Mouse (Mus musculus): ENCODE data around the gene Tnrc6c. TPM values are rescaled to one million over a fixed set of nuclear protein-coding genes. Genes with fewer than 3 reads are reported as not detected.

The Tnrc6c gene
- polyA plus RNA-seq, 1 experiment from 2014 or later: 28.1 TPM

- no peak for ATAC-seq
- Histone ChIP-seq H3K4me1 (ENCODE audit: control insufficient read depth, insufficient read depth, low read length) (no peaks in the 10 kb centered on the region), H3K9me3 (replicated peaks; ENCODE audit: control insufficient read depth, low read length, poor library complexity, severe bottlenecking) (no peaks in the 10 kb centered on the region), H3K27ac (ENCODE audit: low read length) (no peak overlapping the region), H3K27me3 (ENCODE audit: control insufficient read depth, insufficient read depth, low read depth, low read length) (no peaks in the 10 kb centered on the region), H3K9ac (ENCODE audit: low read depth, low read length) (no peak overlapping the region), H3K4me3 (ENCODE audit: low read depth, low read length) (no peak overlapping the region), H3K4me2 (ENCODE audit: low read length) (no peak overlapping the region), H3K36me3 (ENCODE audit: control insufficient read depth, insufficient read depth, low read length) (peaks cover 23% of the 10 kb centered on the region)
- WGBS: 88% methylated on average over 6 of the region's 6 CpGs
Measured at GRCm38 (mm10) chr11:117724604-117725301, 70.7 kb downstream of the Tnrc6c start.

GRCm38 (mm10) chr11:117727031-117727430 is 72.9 kb downstream of the Tnrc6c start:
- Histone ChIP-seq H3K4me3 (ENCODE audit: low read depth, low read length) (no peak overlapping the region), H3K4me1 (ENCODE audit: control insufficient read depth, insufficient read depth, low read length) (no peaks in the 10 kb centered on the region), H3K9ac (ENCODE audit: low read depth, low read length) (no peak overlapping the region), H3K4me2 (ENCODE audit: low read length) (no peak overlapping the region), H3K27me3 (ENCODE audit: control insufficient read depth, insufficient read depth, low read depth, low read length) (no peaks in the 10 kb centered on the region), H3K9me3 (replicated peaks; ENCODE audit: control insufficient read depth, low read length, poor library complexity, severe bottlenecking) (no peaks in the 10 kb centered on the region), H3K27ac (ENCODE audit: low read length) (no peak overlapping the region), H3K36me3 (ENCODE audit: control insufficient read depth, insufficient read depth, low read length) (peaks cover 7% of the 10 kb centered on the region; the same call in 1 of the 2 replicates)
- no peak for ATAC-seq
- WGBS: 98% methylated on average over 4 of the region's 4 CpGs

- peaks cover 4% of the 10 kb centered on the region for H3K36me3 ChIP-seq (ENCODE audit: control insufficient read depth, insufficient read depth, low read length)
- WGBS: 87% methylated on average over 5 of the region's 5 CpGs
- H3K4me2 ChIP-seq (ENCODE audit: low read length): no peak overlapping the region
- no peak for ATAC-seq
- no peak overlapping the region for H3K9ac ChIP-seq (ENCODE audit: low read depth, low read length)
- H3K9me3 ChIP-seq (replicated peaks; ENCODE audit: control insufficient read depth, low read length, poor library complexity, severe bottlenecking): no peaks in the 10 kb centered on the region
- no peaks in the 10 kb centered on the region for H3K27me3 ChIP-seq (ENCODE audit: control insufficient read depth, insufficient read depth, low read depth, low read length)
- no peak overlapping the region for H3K4me3 ChIP-seq (ENCODE audit: low read depth, low read length)
- no peak overlapping the region for H3K27ac ChIP-seq (ENCODE audit: low read length)
- no peaks in the 10 kb centered on the region for H3K4me1 ChIP-seq (ENCODE audit: control insufficient read depth, insufficient read depth, low read length)
Measured at GRCm38 (mm10) chr11:117728245-117728644, 74.2 kb downstream of the Tnrc6c start.

DNA sequence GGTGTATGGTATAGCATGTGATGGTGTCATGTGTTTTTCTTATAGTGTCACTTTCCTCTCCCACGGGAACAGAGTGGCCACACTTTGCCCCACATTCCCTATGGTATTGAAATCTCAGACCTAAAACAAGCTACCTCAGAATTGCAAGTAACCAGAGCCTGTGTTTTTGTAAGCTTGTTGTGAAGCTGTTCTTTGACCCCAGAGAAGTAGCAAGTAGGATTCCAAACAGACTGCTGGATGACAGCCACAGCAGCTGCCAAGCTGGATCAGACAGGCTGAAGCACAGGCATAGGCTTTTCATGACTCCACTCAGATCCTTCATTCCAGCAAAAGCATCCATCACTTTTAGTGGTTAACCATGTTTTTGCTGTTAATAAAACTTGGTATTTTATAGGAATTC is 74.8 kb downstream of the Tnrc6c start:
- Histone ChIP-seq H3K4me1 (ENCODE audit: control insufficient read depth, insufficient read depth, low read length) (no peaks in the 10 kb centered on the region), H3K9me3 (replicated peaks; ENCODE audit: control insufficient read depth, low read length, poor library complexity, severe bottlenecking) (no peaks in the 10 kb centered on the region), H3K27ac (ENCODE audit: low read length) (no peak overlapping the region), H3K27me3 (ENCODE audit: control insufficient read depth, insufficient read depth, low read depth, low read length) (no peaks in the 10 kb centered on the region), H3K4me2 (ENCODE audit: low read length) (no peak overlapping the region), H3K9ac (ENCODE audit: low read depth, low read length) (no peak overlapping the region), H3K36me3 (ENCODE audit: control insufficient read depth, insufficient read depth, low read length) (peaks cover 6% of the 10 kb centered on the region; the same call in 1 of the 2 replicates), H3K4me3 (ENCODE audit: low read depth, low read length) (no peak overlapping the region)
- 75% methylated on average over 1 of the region's 1 CpGs for WGBS
- ATAC-seq: no peak

GRCm38 (mm10) chr11:117729341-117729740 is 75.3 kb downstream of the Tnrc6c start:
- Histone ChIP-seq H3K4me2 (ENCODE audit: low read length) (no peak overlapping the region), H3K9ac (ENCODE audit: low read depth, low read length) (no peak overlapping the region), H3K27me3 (ENCODE audit: control insufficient read depth, insufficient read depth, low read depth, low read length) (no peaks in the 10 kb centered on the region), H3K4me3 (ENCODE audit: low read depth, low read length) (no peak overlapping the region), H3K4me1 (ENCODE audit: control insufficient read depth, insufficient read depth, low read length) (no peaks in the 10 kb centered on the region), H3K27ac (ENCODE audit: low read length) (no peak overlapping the region), H3K36me3 (ENCODE audit: control insufficient read depth, insufficient read depth, low read length) (peaks cover 6% of the 10 kb centered on the region; the same call in 1 of the 2 replicates), H3K9me3 (replicated peaks; ENCODE audit: control insufficient read depth, low read length, poor library complexity, severe bottlenecking) (no peaks in the 10 kb centered on the region)
- ATAC-seq: no peak
- 88% methylated on average over 3 of the region's 3 CpGs for WGBS

DNA sequence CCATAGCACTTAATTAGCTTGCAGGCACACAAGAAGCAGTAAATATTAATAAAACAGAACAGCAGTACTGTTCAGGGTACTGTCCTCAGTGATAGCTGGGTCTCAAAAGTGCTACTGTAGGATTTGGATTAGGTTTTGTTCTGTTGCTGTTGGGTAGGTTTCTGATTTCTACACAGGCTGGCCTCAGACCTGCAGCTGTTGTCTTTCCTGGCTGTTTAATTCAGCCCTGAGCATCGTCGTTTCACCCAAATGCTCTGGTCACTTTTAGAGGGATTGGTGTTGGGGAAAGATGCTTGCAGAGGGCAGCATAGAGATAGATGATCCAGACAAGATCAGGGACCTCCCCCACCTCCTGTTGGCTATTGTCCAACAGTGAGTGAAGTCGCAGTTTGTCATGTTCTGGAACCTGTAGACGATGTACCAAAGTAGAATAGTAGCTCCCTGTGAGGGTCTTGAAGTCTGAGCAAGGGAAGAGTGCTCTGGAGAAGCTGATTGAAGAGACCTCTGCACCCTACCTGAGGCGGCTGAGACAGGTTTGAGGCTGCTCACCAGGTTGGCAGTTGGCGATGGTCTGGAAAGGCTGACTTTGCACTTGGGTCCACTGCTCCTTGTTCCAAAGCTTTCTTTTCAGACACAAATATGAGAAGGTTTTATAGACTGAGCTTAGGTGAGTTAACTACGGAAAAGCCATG is 75.9 kb downstream of the Tnrc6c start:
- Histone ChIP-seq H3K4me3 (ENCODE audit: low read depth, low read length) (no peak overlapping the region), H3K27me3 (ENCODE audit: control insufficient read depth, insufficient read depth, low read depth, low read length) (no peaks in the 10 kb centered on the region), H3K4me1 (ENCODE audit: control insufficient read depth, insufficient read depth, low read length) (no peaks in the 10 kb centered on the region), H3K9me3 (replicated peaks; ENCODE audit: control insufficient read depth, low read length, poor library complexity, severe bottlenecking) (no peaks in the 10 kb centered on the region), H3K36me3 (ENCODE audit: control insufficient read depth, insufficient read depth, low read length) (peaks cover 6% of the 10 kb centered on the region; the same call in 1 of the 2 replicates), H3K9ac (ENCODE audit: low read depth, low read length) (no peak overlapping the region), H3K4me2 (ENCODE audit: low read length) (no peak overlapping the region), H3K27ac (ENCODE audit: low read length) (no peak overlapping the region)
- WGBS: 85% methylated on average over 7 of the region's 7 CpGs
- no peak for ATAC-seq

- H3K9ac ChIP-seq (ENCODE audit: low read depth, low read length): no peak overlapping the region
- no peak overlapping the region for H3K4me2 ChIP-seq (ENCODE audit: low read length)
- H3K36me3 ChIP-seq (ENCODE audit: control insufficient read depth, insufficient read depth, low read length): peaks cover 6% of the 10 kb centered on the region; the same call in 1 of the 2 replicates
- H3K27me3 ChIP-seq (ENCODE audit: control insufficient read depth, insufficient read depth, low read depth, low read length): no peaks in the 10 kb centered on the region
- H3K27ac ChIP-seq (ENCODE audit: low read length): 0 out of 2 replicates have a peak overlapping the region, but pooled peaks have one; percentile 8
- no peak overlapping the region for H3K4me3 ChIP-seq (ENCODE audit: low read depth, low read length)
- ATAC-seq: no peak
- WGBS: 73% methylated on average over 4 of the region's 4 CpGs
- H3K4me1 ChIP-seq (ENCODE audit: control insufficient read depth, insufficient read depth, low read length): no peaks in the 10 kb centered on the region
- no peaks in the 10 kb centered on the region for H3K9me3 ChIP-seq (replicated peaks; ENCODE audit: control insufficient read depth, low read length, poor library complexity, severe bottlenecking)
Measured at GRCm38 (mm10) chr11:117730490-117730838, 76.4 kb downstream of the Tnrc6c start.

- ATAC-seq: no peak
Measured at GRCm38 (mm10) chr11:117731470-117731869, 77.4 kb downstream of the Tnrc6c start.

DNA sequence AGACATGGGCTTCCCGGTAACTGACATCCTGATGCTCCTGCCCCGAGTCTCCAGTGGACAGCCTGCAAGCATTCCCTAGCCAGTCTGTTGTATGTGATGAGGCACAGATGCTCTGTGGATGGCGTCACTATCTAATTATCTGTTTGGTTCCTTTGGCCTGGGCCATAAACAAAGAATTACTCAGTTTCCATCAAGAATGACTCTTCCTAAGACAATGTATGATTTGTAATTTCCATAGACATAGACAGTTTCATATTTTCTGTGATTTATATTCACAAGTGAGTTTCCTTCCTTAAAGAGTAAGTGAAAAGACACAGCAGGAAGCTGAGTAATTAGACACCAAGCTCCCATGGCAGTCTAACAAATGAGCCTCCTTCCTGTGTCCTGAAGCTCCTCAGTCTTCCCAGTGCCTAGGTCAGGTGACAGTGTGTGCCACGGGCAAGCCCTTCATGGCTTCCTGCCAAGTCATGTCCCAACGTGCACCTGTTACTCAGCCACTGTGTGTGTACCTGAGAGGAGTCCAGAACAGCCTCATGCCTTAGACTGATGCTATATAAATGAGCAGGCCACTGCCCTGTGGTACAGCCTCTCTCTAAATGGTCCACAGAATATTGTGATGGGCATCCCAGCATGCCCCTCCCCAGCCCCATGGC is 82.1 kb downstream of the Tnrc6c start:
- no peaks in the 10 kb centered on the region for H3K27me3 ChIP-seq (ENCODE audit: control insufficient read depth, insufficient read depth, low read depth, low read length)
- peaks cover 52% of the 10 kb centered on the region for H3K36me3 ChIP-seq (ENCODE audit: control insufficient read depth, insufficient read depth, low read length)
- ATAC-seq: no peak
- H3K27ac ChIP-seq (ENCODE audit: low read length): no peak overlapping the region
- WGBS: 75% methylated on average over 5 of the region's 5 CpGs
- no peaks in the 10 kb centered on the region for H3K9me3 ChIP-seq (replicated peaks; ENCODE audit: control insufficient read depth, low read length, poor library complexity, severe bottlenecking)
- no peak overlapping the region for H3K4me3 ChIP-seq (ENCODE audit: low read depth, low read length)
- H3K4me1 ChIP-seq (ENCODE audit: control insufficient read depth, insufficient read depth, low read length): no peaks in the 10 kb centered on the region
- H3K4me2 ChIP-seq (ENCODE audit: low read length): no peak overlapping the region
- H3K9ac ChIP-seq (ENCODE audit: low read depth, low read length): no peak overlapping the region

More at GRCm38 (mm10) chr11:117731470-117731869, 77.4 kb downstream of the Tnrc6c start:
- no peak overlapping the region for H3K4me3 ChIP-seq (ENCODE audit: low read depth, low read length)
- no peak overlapping the region for H3K27ac ChIP-seq (ENCODE audit: low read length)
- H3K9me3 ChIP-seq (replicated peaks; ENCODE audit: control insufficient read depth, low read length, poor library complexity, severe bottlenecking): no peaks in the 10 kb centered on the region
- no peak overlapping the region for H3K9ac ChIP-seq (ENCODE audit: low read depth, low read length)
- 87% methylated on average over 7 of the region's 7 CpGs for WGBS
- H3K4me2 ChIP-seq (ENCODE audit: low read length): no peak overlapping the region
- peaks cover 14% of the 10 kb centered on the region for H3K36me3 ChIP-seq (ENCODE audit: control insufficient read depth, insufficient read depth, low read length)
- H3K4me1 ChIP-seq (ENCODE audit: control insufficient read depth, insufficient read depth, low read length): no peaks in the 10 kb centered on the region
- no peaks in the 10 kb centered on the region for H3K27me3 ChIP-seq (ENCODE audit: control insufficient read depth, insufficient read depth, low read depth, low read length)
